Mouse (Mus musculus) heart, embryonic 14.5 days (tissue): Measurements from ENCODE around the gene Ush1g. TPM values are rescaled to one million over a fixed set of nuclear protein-coding genes. Genes with fewer than 3 reads are reported as not detected.

Experiments used
- ATAC-seq: fragments of 200-750 bp; cut with Nextera tagmentation; 2 replicates; pipeline ENCODE4 v1.8.0; 2017; ENCODE audit warnings: low read depth, moderate TSS enrichment; ENCODE audit not compliant: insufficient number of reproducible peaks, insufficient read depth, low FRiP score
- H3K27ac ChIP-seq, 2 experiments: fragments of 200-500 bp in 1 of 2; fragments of 300-500 bp in 1 of 2; sonication (generic) in 1 of 2; replicated peaks in 1 of 2; 2 replicates each; pipeline ENCODE4 v1.5.1; 2012 to 2014; ENCODE audit warnings: low read depth in 2 of 2, low read length in 2 of 2, control low read depth in 1 of 2, mild to moderate bottlenecking in 1 of 2, mixed read lengths in 1 of 2; ENCODE audit not compliant: control insufficient read depth in 1 of 2, insufficient read depth in 1 of 2
- H3K27me3 ChIP-seq: fragments of 300-500 bp; sonication (generic); 2 replicates; pipeline ENCODE4 v1.6.1; 2014; ENCODE audit warnings: mild to moderate bottlenecking, low read length, control low read depth; ENCODE audit not compliant: control insufficient read depth, insufficient read depth
- H3K36me3 ChIP-seq: fragments of 300-500 bp; sonication (generic); 2 replicates; pipeline ENCODE4 v1.6.1; 2014; ENCODE audit warnings: mild to moderate bottlenecking, control low read depth, low read length, mixed read lengths; ENCODE audit not compliant: control insufficient read depth, insufficient read depth
- H3K4me1 ChIP-seq, 2 experiments: fragments of 200-500 bp in 1 of 2; fragments of 300-500 bp in 1 of 2; sonication (generic) in 1 of 2; 2 replicates each; pipeline ENCODE4 v1.6.1; 2012 to 2014; ENCODE audit warnings: low read length in 2 of 2, control low read depth in 1 of 2, mixed read lengths in 1 of 2; ENCODE audit not compliant: control insufficient read depth in 2 of 2, insufficient read depth in 2 of 2
- H3K4me2 ChIP-seq: fragments of 300-500 bp; sonication (generic); 2 replicates; pipeline ENCODE4 v1.6.1; 2014; ENCODE audit warnings: mild to moderate bottlenecking, low read length
- H3K4me3 ChIP-seq, 2 experiments: fragments of 200-500 bp in 1 of 2; fragments of 300-500 bp in 1 of 2; sonication (generic) in 1 of 2; 2 replicates each; pipeline ENCODE4 v1.5.1; 2012 to 2014; ENCODE audit warnings: low read length in 2 of 2, mild to moderate bottlenecking in 2 of 2, control low read depth in 1 of 2, low read depth in 1 of 2, moderate library complexity in 1 of 2; ENCODE audit not compliant: control insufficient read depth in 1 of 2, insufficient read depth in 1 of 2
- H3K9ac ChIP-seq: fragments of 300-500 bp; sonication (generic); 2 replicates; pipeline ENCODE4 v1.6.1; 2014; ENCODE audit warnings: mild to moderate bottlenecking, low read length
- H3K9me3 ChIP-seq: fragments of 300-500 bp; sonication (generic); 2 replicates; pipeline ENCODE4 v1.6.1; 2016; ENCODE audit warnings: low read length, control low read depth; ENCODE audit not compliant: control insufficient read depth
- WGBS: fragments of 180-500 bp; shearing (Covaris S2); extraction: QIAGEN DNeasy Blood & Tissue Kit; methylation state at CpG from one replicate; pipeline ENCODE4 v1.1.7; 2014; 5-methylcytosine and 5-hydroxymethylcytosine counted together
- polyA plus RNA-seq: library from polyadenylated mRNA; unstranded; fragments of >200 nt; fragmentation: Nextera tagmentation; extraction: Ambion mirVana; gene quantifications from 2 replicates; pipeline ENCODE4 v1.2.1, GENCODE M21; 2014

The Ush1g gene
- polyA plus RNA-seq, 1 experiment from 2014 or later = 0.05 TPM

DNA sequence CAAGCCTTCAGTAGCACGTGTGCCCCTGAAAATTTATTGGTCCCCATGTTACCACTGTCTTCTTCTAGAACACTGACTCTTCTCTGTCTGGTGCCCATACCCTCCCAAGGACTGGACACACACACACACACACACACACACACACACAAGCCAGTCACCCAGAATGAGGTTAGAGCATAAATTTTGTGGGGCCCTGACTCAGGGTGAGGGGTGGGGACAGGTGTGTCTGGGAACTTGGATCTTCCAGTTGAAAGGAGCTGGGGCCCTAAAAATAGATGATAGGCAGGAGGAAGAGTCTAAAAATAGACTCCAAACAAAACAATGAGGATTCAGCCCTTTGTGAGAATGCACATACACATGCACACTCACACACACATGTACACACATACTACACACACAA is 13.1 kb downstream of the Ush1g start:
- Histone ChIP-seq H3K27me3 (peaks cover 12% of the 10 kb centered on the region), H3K4me1 (peaks cover 6 to 13% of the 10 kb centered on the region in 2 experiments; a peak in 3 of 4 replicates), H3K36me3 (no peaks in the 10 kb centered on the region), H3K9ac (no peak overlapping the region), H3K9me3 (no peaks in the 10 kb centered on the region), H3K4me3 (no peak overlapping the region), H3K4me2 (no peak overlapping the region), H3K27ac (no peak overlapping the region)
- 57% methylated on average over 1 of the region's 1 CpGs for WGBS
- no peak for ATAC-seq

DNA sequence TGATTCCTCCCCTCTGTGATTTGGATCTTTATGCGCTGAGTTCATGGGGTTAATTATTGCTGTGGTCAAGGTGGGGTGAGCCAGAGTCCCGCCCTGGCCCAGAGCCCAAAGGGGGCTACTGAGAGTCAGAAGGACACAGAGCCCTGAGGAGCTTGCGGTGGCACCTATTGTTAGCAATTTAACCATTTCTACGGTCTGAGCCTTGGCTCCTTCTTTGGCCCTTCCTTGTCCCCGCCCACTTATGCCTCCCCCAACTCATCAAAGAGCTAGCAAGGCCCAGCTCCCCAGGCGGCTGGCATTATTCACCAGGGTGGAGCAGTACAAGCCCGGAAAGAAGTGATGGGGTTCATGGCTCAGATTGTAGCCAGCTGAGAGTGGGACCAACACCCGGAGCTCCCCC is 15.0 kb downstream of the Ush1g start, which contains the start of gene Otop2:
TSS of gene Otop2 (plus strand) at position 301 of the 400 bp plus-strand sequence.
- no peak for ATAC-seq
- WGBS = 49% methylated on average over 8 of the region's 8 CpGs
- no peaks in the 10 kb centered on the region for H3K9me3 ChIP-seq
- no peak within 1 kb of the TSS for H3K4me3 ChIP-seq
- no peak within 1 kb of the TSS for H3K27ac ChIP-seq
- 0 out of 2 replicates have a peak, but pooled peaks cover 1% of the 10 kb centered on the region for H3K27me3 ChIP-seq
- no peaks in the 10 kb centered on the region for H3K36me3 ChIP-seq
- no peak within 1 kb of the TSS for H3K4me2 ChIP-seq
- no peak within 1 kb of the TSS for H3K9ac ChIP-seq
- peaks cover 6 to 13% of the 10 kb centered on the region in 2 experiments; a peak in 3 of 4 replicates for H3K4me1 ChIP-seq

DNA sequence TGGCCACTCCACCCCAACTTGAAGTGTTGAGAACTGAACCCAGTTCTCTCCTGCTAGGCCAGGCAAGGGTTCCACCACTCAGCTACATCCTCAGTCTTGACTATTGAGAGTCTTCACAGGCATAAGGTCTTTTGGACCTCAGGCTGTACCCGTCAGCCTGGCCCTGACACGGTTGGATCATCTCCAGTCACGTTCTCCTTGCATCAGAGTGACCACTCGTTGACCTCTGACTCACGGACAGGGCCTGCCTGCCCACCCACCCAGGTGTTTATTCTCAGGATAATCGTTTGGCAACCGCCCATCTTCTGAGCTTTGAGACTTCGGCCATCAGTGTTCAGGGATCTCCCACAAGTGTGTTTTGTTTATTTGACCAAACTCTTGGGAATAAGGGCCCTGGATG is 18.7 kb downstream of the Ush1g start:
- no peaks in the 10 kb centered on the region for H3K36me3 ChIP-seq
- 55% methylated on average over 8 of the region's 8 CpGs for WGBS
- peaks cover 5% of the 10 kb centered on the region for H3K27me3 ChIP-seq
- no peak overlapping the region for H3K4me3 ChIP-seq
- no peaks in the 10 kb centered on the region for H3K9me3 ChIP-seq
- no peak overlapping the region for H3K4me2 ChIP-seq
- no peak overlapping the region for H3K27ac ChIP-seq
- no peak for ATAC-seq
- no peak overlapping the region for H3K9ac ChIP-seq
- peaks cover 0 to 2% of the 10 kb centered on the region in 2 experiments; a peak in 1 of 4 replicates for H3K4me1 ChIP-seq

DNA sequence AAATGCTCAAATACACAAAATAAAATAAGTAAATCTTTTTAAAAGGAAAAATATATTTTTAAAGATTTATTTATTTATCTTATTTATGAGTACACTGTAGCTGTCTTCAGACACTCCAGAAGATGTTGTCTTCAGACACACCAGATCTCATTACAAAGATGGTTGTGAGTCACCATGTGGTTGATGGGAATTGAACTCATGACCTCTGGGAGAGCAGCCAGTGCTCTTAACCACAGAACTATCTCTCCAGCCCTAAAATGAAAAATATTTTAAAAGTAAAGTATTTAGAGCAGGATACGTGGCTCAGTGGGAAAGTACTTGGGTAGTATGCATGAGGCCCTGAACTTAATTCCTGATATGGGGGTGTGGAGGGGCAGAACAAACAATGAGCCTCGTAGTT is 20.5 kb downstream of the Ush1g start:
- no peaks in the 10 kb centered on the region for H3K9me3 ChIP-seq
- no peak overlapping the region for H3K4me2 ChIP-seq
- no peak overlapping the region for H3K9ac ChIP-seq
- ATAC-seq = no peak
- no peaks in the 10 kb centered on the region for H3K36me3 ChIP-seq
- H3K27me3 ChIP-seq = peaks cover 12% of the 10 kb centered on the region
- H3K27ac ChIP-seq = no peak overlapping the region
- whole genome bisulfite sequencing = 83% methylated on average over 2 of the region's 2 CpGs
- H3K4me3 ChIP-seq = no peak overlapping the region
- peaks cover 2 to 4% of the 10 kb centered on the region in 2 experiments; a peak in 1 of 4 replicates for H3K4me1 ChIP-seq

DNA sequence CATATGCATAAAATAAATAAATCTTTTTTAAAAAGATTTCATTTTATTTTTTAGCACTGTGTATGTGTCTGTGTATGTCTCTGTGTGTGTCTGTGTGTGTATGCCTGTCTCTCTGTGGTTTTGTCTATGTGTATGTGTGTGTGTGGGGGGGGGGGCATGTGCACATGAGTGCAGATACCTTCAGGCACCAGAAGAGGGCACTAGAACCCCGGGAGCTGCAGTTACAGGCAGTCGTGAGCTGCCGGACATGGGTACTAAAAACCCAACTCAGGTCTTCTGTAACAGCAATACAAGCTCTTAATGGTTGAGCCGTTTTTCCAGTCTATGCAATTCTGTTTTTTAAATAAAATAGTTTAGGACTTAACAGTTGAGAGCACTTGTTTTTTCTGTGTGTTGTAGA is 21.1 kb downstream of the Ush1g start:
- Histone ChIP-seq H3K27me3 (peaks cover 12% of the 10 kb centered on the region), H3K9me3 (no peaks in the 10 kb centered on the region), H3K4me3 (no peak overlapping the region), H3K27ac (no peak overlapping the region), H3K9ac (no peak overlapping the region), H3K36me3 (no peaks in the 10 kb centered on the region), H3K4me1 (peaks cover 2 to 3% of the 10 kb centered on the region in 2 experiments; a peak in 1 of 4 replicates), H3K4me2 (no peak overlapping the region)
- WGBS = 79% methylated on average over 4 of the region's 4 CpGs
- ATAC-seq = no peak

DNA sequence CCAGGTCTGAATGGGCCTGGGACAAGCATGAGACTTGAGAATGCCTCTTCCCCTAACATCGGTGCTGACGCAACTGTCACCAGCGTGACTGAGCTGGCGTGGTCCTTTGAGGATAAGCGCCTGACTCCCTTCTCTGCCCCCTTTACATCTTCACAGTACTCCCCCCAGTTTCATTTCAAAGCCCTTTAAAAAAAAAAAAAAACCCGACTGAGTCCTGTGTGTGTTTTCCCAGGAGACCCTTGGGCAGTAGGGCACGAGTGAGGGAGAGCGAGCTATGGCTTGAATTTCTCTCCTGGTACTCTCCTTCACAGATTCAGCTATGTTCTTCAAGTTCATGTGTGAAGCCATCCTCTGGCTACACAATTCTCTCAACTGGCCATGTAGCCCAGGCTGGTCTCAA is 23.7 kb downstream of the Ush1g start:
- H3K27ac ChIP-seq = no peak overlapping the region
- H3K9ac ChIP-seq = no peak overlapping the region
- H3K4me3 ChIP-seq = no peak overlapping the region
- WGBS = 48% methylated on average over 8 of the region's 8 CpGs
- H3K36me3 ChIP-seq = no peaks in the 10 kb centered on the region
- peaks cover 12% of the 10 kb centered on the region for H3K27me3 ChIP-seq
- H3K4me2 ChIP-seq = no peak overlapping the region
- H3K9me3 ChIP-seq = no peaks in the 10 kb centered on the region
- no peak for ATAC-seq
- H3K4me1 ChIP-seq = peaks cover 2 to 3% of the 10 kb centered on the region in 2 experiments; a peak in 1 of 4 replicates

DNA sequence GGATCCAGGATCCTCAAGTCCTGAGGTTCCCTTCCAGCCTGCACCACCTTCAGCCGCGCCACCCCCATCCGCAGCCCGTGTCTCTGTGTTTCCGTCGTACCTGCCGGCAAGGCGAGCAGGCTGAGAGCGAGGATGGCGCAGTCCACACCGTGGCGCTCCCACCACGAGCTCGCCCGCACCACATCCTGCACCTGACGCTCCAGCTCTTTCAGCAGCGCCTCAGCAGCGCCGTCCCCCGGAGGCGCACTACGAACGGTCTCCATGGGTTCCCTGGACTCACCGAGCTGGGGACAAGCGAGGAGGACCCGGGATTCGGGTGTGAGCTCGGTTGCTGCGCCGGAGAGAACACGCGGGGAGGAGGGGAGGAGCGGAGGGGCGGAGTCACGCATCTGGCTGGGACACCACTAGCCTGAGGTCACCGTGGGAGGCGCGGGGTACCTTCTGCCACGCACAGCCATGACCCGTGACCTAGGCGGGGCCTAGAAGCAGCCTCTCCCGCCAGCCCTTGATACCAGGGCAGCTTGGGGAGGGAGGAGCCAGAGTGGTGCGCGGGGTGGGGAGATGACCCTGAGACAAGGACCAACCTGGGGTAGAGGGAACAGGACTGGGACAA is 24.5 kb downstream of the Ush1g start, which contains the start of gene Fads6:
TSS of gene Fads6 (minus strand) at position 450 of the 613 bp plus-strand sequence.
- under 1% methylated on average over 44 of the region's 44 CpGs for WGBS
- peak within 1 kb of the TSS; percentile 40 to 42 for H3K4me3 ChIP-seq

More for the DNA sequence above, 24.5 kb downstream of the Ush1g start, which contains the start of gene Fads6:
- Histone ChIP-seq H3K36me3 (no peaks in the 10 kb centered on the region), H3K27me3 (peaks cover 12% of the 10 kb centered on the region), H3K4me1 (peaks cover 9 to 10% of the 10 kb centered on the region in 2 experiments; a peak in 3 of 4 replicates), H3K4me2 (peak within 1 kb of the TSS; percentile 83), H3K9me3 (no peaks in the 10 kb centered on the region), H3K9ac (peak within 1 kb of the TSS; percentile 56), H3K27ac (no peak within 1 kb of the TSS)
- ATAC-seq = peak; percentile 23; the same call in 1 of the 2 replicates
